Mouse (Mus musculus): ENCODE measurements around the gene 9930022D16Rik.

DNA sequence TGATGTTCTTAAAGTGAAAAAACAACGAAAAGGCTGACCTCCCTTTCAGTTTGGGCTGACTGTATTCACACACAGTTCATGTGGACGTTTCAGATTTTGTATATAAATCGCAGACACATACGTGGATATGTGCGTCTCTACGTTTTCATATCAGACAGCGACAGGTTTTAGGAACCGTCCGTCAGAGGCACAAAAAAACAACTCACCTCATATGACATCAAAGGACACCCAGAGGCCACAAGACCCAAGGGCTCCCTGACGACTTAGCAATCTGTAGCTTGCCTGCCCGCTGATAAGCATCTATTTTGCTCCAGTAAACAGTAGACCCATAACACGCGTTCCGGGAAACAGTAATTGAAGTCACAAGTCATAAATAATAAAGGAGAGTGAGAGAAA is 6.8 kb downstream of the 9930022D16Rik start:
- TF ChIP-seq CTCF (conservative IDR thresholded peaks at IDR 0.05; ENCODE audit: insufficient read depth, insufficient read length, low read depth, low read length), result no peak
- TF ChIP-seq POLR2A (IDR thresholded peaks at IDR 0.05; ENCODE audit: low read depth, low read length), result no peak
